Mouse (Mus musculus): ENCODE results near the gene Kank1.

Gene Kank1

DNA sequence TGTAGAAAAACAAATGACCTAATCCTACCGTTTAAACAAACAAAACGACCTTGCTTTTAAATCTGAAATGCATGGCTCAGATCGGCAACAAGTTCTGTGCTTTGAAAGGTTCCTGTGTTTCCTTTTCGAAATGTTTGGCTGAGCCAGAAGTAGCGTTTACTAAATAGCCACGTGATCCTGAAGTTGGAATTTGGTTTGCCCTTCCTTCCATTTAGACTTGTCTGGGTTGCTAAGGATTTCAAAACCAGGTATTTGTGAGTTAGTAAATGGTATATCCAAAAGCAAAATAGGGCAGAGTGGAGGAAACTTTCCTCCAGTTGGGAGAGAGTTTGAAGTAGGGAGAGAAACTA lies 171.1 kb downstream of the Kank1 start:
- no peak for DNase-seq

DNA sequence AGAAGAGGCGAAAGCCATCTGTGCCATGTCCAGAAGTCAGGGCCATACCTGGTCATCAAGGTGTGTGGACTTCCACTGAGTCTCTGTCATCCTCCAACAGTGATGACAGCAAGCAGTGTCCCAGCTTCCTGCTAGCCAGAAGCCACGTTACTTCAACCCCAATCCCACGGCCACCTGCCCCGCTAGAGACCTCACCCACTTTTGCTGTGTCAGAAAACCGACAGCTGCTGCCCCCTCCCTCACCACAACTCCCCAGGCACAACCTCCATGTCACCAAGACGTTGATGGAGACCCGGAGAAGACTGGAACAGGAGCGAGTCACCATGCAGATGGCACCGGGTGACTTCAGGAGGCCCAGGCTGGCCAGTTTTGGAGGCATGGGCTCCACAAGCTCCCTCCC lies 172.5 kb downstream of the Kank1 start:
- no peak for DNase-seq

DNA sequence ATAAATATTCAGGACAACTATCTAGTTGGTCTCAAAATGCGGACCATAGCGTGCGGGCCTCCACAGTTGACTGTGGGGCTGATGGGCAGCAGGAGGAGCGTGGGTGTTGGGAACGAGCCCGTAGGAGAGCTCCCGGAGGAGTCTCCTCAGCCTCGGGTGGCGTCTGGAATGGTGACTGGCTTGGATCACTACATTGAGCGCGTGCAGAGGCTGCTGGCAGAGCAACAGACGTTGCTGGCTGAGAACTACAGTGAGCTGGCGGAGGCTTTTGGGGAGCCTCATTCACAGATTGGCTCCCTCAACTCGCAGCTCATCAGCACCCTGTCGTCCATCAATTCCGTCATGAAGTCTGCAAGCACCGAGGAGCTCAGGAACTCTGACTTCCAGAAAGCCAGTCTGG lies 174.6 kb downstream of the Kank1 start:
- DNase-seq: no peak

DNA sequence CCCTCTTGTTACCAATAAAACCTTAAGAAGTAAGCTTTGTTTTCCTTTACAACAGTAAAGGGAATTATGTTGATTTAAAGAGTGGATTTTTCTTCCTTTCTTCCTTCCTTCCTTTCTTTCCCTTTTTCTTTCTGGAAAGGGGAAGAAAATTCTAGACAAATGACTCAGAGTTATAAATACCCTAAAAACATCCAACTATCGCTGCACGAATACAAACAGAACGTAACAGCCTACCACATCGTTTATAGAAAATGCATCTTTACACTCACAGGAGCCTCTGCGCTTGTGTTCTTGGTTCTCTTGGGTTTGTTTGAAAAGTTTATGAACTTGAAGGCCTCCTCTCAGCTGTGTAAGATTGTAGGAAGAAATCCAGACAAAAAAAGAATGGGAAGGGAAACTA lies 178.7 kb downstream of the Kank1 start:
- no peak for DNase-seq

DNA sequence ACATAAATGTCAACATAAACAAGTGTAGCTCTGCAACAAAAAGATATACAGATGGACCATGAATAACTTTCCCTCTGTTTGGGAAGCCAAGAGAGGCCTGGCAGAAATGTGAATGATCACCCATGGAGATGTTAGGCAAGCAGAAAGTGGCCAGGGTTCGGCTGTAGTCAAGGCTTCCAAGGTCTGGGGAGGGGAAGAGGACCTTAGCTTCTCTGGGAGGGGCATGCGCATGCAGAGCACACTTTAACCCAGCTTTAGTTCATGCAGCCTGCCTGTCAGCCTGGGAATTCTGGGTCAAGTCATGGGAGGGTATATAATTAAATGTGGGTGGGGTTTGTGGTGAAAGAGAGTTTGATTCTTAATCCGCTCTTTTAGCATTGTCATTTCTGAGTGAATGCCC lies 180.9 kb downstream of the Kank1 start:
- no peak for DNase-seq

DNA sequence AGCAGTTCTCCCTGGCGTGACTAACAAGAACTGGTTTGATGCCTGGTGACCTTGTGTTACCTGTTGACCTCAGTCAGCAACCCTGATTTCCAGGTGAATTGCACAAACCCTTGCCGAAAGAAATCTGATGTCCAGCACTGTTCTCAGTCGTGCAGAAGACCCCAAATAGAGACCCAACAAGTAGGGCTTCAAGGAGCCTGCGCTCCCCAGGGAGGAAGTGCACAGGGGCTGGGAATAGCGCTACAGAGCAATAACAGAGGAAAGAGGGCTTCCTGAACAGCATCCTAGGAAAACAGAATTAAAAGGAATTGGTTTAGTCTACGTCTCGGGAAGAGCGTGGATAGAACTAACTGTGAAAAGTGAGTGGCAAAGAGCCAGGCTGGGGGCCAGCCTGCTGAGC lies 183.2 kb downstream of the Kank1 start:
- no peak for DNase-seq

DNA sequence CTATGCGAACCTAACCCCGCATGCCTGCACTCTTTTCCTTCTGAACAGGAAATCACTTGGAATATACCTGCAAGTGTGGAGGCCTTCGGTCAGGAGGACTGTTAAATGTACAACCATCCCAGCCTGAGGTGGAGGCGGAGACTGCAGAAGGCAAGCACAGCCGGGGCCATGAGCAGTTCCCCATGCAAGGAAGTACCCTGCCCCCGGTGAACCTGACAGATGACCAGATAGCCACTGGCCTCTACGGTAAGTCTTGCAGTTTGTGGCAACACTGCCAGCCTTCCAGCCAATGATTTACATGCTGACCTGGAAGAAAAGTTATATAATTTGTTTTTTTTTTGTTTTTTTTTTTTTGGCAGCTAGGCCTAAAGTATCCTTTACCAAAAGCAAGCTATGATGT lies 185.3 kb downstream of the Kank1 start:
- no peak for DNase-seq

DNA sequence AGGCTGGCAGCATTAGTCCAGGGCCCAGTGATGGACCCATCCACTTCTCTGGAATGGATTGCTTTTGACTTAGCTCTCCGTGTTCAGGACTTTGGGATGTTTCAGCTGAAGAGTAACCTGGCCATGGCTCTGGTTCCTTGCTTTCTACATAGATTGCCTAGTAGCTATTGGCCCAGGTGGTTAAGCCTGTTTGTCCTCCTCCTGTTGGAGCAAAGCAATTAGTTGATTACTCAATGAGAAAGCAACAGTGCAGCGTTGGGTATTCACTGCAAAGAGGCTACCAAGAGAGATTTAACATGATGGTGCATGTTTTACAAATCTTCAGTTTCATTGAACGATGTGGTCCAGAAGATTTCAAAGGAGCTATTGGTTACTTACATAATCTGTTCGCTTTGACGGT lies 186.6 kb downstream of the Kank1 start:
- DNase-seq: no peak

DNA sequence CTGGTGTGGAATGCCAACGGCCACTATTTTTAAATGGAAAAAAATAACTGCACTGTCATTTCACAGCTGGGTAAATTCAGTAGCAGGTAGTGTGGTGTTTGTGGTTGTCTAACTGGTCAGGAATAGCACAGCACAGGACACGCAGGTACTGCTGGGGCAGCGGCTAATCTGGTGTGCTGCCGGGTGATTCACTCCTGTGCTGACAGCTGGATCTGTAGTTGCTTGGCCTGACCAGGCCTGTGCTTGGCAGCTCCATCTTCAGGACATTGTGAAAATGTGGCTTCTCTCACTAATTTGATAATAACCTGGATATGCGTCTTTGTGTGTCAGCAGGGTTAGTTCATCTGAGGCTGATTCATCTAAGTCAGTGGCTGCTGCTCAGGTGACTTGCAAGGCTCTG lies 189.7 kb downstream of the Kank1 start:
- DNase-seq: no peak

DNA sequence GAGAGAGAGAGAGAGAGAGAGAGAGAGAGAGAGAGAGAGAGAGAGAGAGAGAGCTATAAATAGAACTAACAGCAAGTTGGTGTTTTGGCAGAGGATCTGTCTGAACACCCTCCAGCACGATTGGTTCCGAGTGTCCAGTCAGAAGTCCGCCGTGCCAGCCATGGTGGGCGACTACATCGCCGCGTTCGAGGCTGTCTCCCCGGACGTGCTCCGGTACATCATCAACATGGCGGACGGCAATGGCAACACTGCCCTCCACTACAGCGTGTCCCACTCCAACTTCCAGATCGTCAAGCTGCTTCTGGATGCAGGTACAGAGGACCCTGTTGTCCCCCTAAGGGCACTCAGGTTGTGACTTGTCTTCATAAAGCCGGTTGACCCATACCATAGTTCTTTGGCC lies 191.1 kb downstream of the Kank1 start:
- DNase-seq: no peak

DNA sequence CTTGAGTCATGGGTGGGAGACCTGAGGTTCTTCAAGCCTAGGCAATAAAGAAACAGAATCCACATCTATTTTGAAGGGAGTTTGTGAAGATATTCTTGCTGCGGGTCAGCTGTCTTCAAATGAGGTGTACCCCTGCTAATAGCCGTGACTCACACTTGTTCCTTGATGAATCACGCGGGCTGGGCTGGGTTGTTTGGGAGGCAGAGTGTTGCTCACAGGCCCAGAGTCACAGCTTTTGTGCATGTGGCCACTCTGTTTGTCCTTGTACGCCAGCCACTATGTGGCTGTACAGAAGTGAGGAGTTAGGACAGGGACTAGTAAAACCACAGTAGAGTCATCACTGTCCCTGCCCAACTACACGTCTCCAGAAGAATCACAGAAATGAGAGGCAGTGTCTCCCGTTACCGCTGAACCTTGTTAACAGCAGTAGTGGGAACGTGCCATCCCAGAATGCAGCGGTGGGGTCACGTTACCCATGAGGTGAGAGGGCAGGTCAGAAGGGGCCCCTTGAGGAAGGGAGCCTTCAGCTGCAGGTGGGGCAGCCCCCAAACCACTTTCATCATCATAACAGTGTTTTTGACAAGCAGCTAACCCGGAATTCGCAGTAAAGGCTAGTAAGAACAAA lies 191.7 kb downstream of the Kank1 start:
- DNase-seq: no peak

DNA sequence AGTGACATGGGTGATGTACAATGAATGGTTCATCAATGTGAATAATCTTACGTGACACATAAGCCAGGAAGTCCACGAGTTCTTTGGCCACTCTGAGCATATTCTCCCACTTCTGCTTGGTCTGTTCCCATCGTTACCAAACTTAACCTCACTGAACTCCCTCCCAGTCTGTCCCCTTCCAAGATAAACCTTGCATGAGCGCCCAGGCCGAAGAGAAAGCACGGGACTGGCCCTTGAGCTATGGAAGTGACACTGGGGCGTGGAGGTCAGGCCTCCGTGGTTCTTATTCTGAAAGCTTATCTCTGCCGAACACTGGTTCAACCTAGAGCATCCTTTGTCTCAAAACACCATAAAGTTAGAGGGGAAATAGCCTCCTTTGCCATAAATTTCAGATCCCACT lies 194.7 kb downstream of the Kank1 start:
- no peak for DNase-seq

DNA sequence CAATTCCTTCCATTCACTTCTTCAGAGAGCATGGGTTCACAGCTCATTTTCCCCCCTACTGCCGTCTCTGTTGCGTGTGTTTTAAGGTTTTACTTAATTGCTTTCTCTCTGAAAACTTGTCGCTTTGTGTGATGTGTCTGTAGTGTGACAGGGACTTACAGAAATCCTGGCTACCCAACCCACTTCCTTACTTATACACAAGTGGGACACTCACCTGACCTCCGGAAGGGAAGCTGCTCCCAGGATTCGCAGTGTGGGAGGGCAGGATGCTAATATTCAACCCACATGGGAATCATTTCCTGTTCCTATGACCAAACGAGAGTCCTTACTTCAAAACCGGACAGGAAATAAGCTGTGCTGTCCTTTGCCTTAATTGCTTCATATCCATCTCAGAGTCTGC lies 195.1 kb downstream of the Kank1 start:
- DNase-seq: no peak

DNA sequence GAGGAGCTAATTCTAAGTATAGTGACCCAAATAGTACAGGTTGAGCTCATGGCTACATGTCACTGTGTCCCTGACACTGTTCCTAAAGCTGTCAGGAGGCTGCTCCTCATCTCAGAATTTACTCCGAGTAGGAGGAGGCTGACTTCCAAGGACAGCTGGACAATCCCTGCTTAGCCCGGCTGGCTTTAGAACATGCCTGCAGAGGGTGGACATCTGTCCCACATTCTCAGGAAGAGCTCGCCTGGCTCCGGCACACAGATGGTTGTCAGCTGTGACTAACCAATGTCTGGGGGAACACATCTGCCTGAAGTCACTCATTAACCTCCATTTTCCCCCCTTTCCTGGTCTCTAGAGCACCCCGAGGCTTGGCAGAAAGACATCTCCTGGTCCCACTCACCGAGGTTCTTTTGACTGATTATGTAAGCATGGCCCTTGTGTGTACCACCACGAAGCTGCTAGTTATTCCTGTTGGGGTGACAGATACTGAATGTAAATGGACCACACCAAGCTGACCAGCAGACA lies 196.5 kb downstream of the Kank1 start:
- no peak for DNase-seq

DNA sequence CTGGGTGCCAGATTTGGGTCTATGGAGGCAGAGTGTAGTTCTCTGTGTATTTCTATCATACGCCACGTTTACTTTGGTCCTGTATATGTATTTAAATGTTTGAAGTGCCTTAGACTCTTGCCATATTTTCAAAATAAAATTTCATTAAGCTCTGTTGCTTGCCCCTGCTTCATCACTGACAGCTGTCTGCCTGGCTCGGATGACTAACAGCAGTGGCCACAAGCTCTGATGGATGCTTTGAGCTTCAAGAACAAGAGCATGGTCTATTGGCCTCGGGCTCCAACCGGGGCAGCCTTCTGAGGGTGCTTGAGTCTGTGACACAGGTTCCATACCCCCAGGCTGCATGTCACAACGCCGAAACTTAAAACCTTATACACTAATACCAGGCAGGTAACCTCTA lies 197.6 kb downstream of the Kank1 start:
- no peak for DNase-seq

DNA sequence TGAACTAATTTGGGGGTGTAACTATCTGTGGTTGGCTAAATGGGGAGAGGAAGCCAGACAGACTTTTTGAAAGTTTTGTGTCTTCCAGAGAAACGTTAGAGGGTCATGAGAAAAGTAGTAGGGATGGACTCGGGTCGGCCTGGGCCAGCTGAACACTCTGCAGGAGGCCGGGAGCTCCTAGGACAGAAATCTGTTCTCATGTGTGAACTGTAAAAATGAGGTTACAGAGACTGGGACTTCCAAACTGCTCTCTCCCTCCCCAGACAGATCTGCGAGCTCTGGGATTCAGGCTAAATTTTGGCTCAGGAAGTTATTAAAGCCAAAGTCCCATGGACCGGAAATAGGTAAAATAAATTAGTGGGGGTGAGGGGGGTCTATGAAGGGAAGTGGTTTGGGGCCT lies 198.0 kb downstream of the Kank1 start:
- DNase-seq: no peak

DNA sequence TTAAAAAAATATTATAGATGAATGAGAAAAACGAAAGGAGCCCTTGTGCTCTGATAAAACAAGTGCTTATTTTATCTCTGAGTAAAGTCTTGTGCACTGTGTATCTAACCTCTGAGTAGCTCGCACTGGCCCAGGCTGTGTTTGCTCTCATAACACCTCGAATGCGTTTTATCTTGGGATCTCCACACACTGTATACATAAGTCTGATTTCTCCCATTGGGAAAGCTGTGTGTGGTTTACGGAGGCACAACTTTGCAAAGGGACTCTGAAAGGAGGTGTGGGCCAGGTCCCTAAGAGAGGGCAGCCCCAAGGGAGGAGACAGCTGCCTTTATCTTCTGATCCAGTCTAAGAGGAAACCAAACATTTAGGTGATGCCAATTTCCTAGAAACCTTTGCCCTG lies 198.6 kb downstream of the Kank1 start:
- no peak for DNase-seq

DNA sequence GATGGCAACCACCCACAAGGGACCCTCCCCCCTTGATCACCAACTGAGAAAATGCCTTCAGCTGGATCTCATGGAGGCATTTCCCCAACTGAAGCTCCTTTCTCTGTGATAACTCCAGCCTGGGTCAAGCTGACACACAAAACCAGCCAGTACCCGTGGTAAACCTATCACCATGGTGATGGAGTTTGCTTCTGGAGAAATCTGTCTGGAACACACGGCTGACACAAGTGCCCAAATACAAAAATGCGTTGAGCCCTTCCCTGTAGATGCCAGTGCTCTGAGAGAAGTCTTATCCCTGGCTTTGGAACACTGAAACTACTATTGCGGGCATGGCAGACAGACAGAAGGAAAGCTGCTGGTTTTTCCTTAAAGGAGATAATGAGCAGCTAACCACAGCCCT lies 199.4 kb downstream of the Kank1 start:
- DNase-seq: no peak

DNA sequence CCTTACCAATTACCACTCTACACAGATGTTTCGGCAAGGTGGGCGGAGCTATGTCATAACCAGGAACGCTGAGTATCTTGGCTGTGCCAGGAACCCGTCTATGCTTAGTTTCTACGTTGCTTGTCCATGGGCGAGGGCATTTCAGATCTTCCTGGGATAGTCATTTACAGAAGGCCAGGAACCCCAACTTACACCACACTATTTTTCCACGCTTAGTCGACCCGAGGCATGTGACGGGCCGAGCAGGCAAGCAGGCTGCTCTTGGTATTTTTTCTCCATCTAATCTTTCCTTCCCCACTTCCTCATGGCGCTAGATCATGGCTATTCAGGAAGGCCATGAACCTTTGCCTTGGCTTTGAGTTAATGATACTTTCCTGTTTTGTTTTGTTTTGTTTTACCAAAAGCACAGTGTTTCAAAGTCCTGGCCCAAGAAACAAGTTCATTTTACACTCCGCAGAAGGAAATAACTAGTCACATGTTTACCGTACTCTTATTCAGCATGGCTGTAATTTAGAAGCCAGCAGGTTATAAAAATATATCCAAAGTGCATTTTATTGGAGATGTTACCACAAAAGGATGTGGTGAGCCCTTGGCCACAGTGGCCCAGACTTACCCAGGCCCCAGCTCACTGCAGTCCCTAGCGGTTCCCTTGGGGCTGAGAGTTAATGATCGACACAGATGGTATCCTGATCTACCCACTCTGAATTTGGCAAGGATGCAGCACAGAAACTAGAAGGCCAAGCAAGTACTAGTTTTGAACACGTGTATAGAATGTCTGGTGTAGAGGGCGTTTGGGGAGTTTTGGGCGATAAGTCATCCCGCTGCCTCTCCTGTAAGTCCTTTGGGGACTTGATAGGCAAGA lies 200.2 kb downstream of the Kank1 start:
- no peak for DNase-seq

DNA sequence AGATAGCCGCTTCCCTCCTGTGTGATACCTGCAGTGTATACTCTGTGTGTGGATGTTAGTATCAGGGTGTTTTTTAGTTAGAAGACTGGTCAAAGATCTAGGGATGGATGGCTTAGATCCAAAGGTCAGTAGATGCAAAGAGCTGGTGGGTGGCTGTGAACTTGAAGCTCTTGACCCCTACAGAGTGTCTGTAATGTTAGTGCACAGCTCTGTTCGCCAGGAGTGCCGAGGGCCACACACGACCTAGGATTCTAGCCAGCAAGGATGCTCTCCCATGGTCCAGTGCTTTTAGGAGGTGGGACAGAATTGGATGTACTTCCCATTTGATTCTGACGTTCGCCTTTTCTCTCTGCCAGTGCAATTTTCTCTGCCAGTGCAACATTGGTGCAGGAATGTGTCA lies 201.5 kb downstream of the Kank1 start:
- no peak for DNase-seq

DNA sequence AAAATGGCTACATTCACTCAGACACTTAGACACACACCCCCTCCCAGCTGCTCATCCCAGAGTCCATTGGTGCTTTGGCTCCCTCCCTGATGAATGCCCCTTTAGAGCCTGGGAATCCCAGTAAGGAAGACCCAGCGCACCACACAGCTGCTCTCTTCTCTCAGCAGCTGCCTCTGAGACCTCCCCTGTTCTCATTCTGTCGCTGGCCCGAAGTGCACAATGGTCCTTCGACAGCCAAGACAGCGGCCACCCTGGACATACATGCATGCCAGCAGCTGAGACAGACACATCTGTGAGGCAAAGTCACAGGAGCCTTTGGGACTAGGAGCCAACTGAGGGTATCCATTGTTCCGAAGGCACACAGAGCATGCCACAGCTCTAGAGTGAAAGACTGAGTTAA lies 203.0 kb downstream of the Kank1 start:
- no peak for DNase-seq

DNA sequence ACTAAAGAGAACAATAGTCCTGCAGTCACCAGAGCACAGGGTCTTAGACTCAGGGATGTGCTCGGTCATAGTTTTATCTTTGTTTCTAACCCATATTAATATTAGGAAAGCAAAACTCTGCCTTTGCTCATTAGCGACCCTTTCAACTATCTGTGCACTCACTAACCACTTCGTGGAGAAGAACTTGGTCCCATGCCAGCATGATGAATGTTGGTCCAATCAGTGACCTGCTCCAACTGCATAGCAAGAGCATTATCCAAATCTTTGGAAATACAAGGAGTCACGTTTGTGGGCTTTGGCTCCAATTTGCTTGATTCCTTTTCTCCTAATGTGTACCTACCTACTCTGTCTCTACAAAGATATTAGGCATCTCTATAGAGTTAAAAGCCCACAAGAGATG lies 204.0 kb downstream of the Kank1 start:
- no peak for DNase-seq

DNA sequence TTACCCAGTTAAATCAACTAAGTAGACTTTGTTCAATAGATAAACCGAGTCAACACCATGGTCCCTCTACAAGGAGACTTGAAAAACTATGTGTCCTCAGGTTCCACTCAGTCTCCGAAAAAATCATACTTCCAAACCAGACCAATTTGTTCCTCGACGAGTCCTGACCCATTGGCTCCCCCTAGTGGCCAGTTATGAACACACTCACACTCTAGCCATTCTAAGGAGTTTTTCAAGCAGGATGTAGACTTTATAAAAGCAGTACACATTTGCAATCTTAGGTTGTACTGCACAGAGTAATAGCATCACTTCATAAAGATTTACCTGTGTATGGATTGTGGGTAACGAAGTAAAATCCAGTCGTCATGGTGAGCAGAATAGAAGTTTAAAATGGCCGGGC lies 208.3 kb downstream of the Kank1 start:
- peak in 1 of 2 experiments; percentile 44 for DNase-seq

DNA sequence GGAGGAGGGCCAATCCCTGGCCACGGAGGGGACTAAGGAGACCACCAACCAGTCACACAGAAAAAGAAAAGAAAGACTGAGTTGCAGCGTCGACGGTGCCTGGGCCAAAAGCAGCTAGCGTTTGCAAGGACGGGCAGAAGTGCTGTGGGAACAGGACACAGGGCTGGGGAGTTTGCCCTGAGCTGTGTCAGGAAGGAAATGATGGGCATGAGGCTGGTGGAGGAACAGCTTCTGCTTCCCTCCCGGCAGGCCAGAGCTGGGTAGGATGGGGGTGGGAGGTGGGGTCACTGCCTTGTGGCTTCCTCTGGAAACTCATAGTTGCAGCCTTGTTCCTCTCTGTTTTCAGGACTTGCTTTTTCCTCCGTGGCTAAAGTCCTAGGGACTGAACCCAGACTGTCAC lies 209.1 kb downstream of the Kank1 start:
- DNase-seq: no peak

DNA sequence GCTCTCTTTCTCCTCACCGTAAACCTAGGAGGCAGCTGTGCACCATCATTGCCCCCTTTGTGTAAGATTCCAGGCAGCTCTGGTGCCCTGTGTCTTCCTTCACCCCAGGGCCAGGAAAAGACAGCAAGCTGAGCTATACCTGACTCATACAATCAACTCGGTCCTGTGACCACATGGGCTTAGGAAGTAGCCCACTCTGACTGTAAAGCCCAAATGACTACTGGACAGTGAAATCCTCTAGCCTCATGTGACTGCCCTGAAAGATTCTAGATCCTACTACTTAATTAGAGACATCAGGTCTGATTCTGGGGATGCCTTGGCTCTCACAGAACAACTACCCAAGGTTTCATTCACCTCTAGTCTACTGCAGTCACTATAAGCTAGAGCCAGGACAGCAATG lies 209.9 kb downstream of the Kank1 start:
- no peak for DNase-seq
